Mouse (Mus musculus): ENCODE data around the gene Rcbtb2.

GRCm38 (mm10) chr14:73122923-73123278, at the start of gene Rcbtb2:
- no peak for TF ChIP-seq CTCF (conservative IDR thresholded peaks at IDR 0.05; ENCODE audit: low read length)
- TF ChIP-seq POU5F1 (IDR thresholded peaks at IDR 0.05; ENCODE audit: borderline replicate concordance, low read length) = no peak

Measured in E14TG2a.4 (cell line).